Mouse (Mus musculus): ENCODE measurements around the gene Mov10l1.

GRCm38 (mm10) chr15:89058736-89059135, 76.0 kb downstream of the Mov10l1 start:
- TF ChIP-seq CTCF (IDR thresholded peaks at IDR 0.05; ENCODE audit: extremely low read depth, insufficient read depth, low read length) (no peak), POLR2A (IDR thresholded peaks at IDR 0.05; ENCODE audit: extremely low read depth, insufficient read depth, low read length) (no peak)
